Mouse (Mus musculus) forebrain, embryonic 15.5 days (tissue): Measurements from ENCODE around the gene Cd63. TPM values are rescaled to one million over a fixed set of nuclear protein-coding genes. Genes with fewer than 3 reads are reported as not detected.

Experiments used
- ATAC-seq: fragments of 200-750 bp; cut with Nextera tagmentation; replicated peaks from 2 replicates; pipeline ENCODE4 v1.8.0; 2017; ENCODE audit warnings: mild to moderate bottlenecking, moderate TSS enrichment, moderate library complexity
- H3K27ac ChIP-seq: fragments of 300-500 bp; sonication (generic); replicated peaks from 2 replicates; pipeline ENCODE4 v1.5.1; 2015; ENCODE audit warnings: mild to moderate bottlenecking, inconsistent platforms
- H3K27me3 ChIP-seq: fragments of 300-500 bp; sonication (generic); 2 replicates; pipeline ENCODE4 v1.6.1; 2015; ENCODE audit warnings: inconsistent platforms
- H3K36me3 ChIP-seq: fragments of 300-500 bp; sonication (generic); 2 replicates; pipeline ENCODE4 v1.6.1; 2015; ENCODE audit warnings: mild to moderate bottlenecking, inconsistent platforms
- H3K4me1 ChIP-seq: fragments of 300-500 bp; sonication (generic); 2 replicates; pipeline ENCODE4 v1.6.1; 2015; ENCODE audit warnings: inconsistent platforms
- H3K4me2 ChIP-seq: fragments of 300-500 bp; sonication (generic); replicated peaks from 2 replicates; pipeline ENCODE4 v1.6.1; 2015; ENCODE audit warnings: mild to moderate bottlenecking, inconsistent platforms
- H3K4me3 ChIP-seq: fragments of 300-500 bp; sonication (generic); 2 replicates; pipeline ENCODE4 v1.5.1; 2015; ENCODE audit warnings: mild to moderate bottlenecking, inconsistent platforms
- H3K9ac ChIP-seq: fragments of 300-500 bp; sonication (generic); replicated peaks from 2 replicates; pipeline ENCODE4 v1.6.1; 2015; ENCODE audit warnings: mild to moderate bottlenecking, inconsistent platforms
- H3K9me3 ChIP-seq: fragments of 300-500 bp; sonication (generic); 2 replicates; pipeline ENCODE4 v1.6.1; 2016; ENCODE audit warnings: inconsistent platforms
- WGBS: fragments of 180-500 bp; shearing (Covaris S2); methylation state at CpG from one replicate; pipeline ENCODE4 v1.1.7; 2015; ENCODE audit warnings: mixed read lengths; 5-methylcytosine and 5-hydroxymethylcytosine counted together
- polyA plus RNA-seq: library from polyadenylated mRNA; unstranded; fragments of >200 nt; fragmentation: Nextera tagmentation; extraction: Ambion mirVana; gene quantifications from 2 replicates; pipeline ENCODE4 v1.2.1, GENCODE M21; 2015

The Cd63 gene
- polyA plus RNA-seq, 1 experiment from 2014 or later = 142 TPM

DNA sequence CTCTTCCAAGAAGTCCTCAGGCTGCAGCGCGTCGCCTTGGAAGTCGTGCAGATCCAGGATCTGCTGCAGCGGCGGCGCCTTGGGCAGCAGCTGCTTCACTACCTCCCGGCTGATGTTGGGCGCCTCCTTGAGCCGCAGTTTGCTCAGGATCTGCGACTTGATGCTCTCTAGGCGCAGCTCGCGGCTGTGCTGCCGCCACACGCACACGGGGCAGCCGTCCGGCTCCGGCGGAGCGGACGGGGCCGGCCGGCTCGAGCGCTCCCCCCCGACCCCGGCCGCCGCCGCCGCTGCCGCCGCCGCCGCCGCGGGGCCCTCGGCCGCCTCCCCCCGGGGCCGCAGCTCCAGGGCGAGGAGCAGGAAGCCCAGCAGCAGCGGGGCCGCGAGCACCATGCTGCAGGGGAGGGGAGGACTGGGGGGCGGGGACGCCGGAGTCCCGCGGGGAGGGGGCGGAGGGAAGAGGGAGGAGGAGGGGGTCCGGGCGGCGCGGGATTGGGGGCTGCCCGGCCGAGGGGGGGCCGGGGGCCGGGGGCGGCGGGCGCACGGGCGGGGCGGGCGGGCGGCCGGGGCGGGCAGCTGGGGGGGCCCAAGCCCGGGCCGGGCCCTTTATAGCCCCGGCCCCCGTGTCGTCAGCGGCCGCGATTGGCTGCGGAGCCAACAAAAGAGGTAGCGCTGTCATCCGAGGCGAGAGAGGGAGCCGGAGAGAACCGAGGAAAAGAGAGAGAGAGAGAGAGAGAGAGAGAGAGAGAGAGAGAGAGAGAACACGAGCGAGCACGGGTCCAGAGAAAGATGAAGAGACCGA, 9.3 kb upstream of the Cd63 start, which contains the start of gene Gdf11:
Gene Gdf11 (minus strand): TSS at position 423 of the 799 bp plus-strand sequence.
- ATAC-seq = peak; percentile 85
- Histone ChIP-seq H3K4me2 (peak within 1 kb of the TSS; percentile 90), H3K9ac (peak within 1 kb of the TSS; percentile 81), H3K9me3 (no peaks in the 10 kb centered on the region), H3K27me3 (0 out of 2 replicates have a peak, but pooled peaks cover 3% of the 10 kb centered on the region), H3K4me3 (peak within 1 kb of the TSS; percentile 68), H3K27ac (peak within 1 kb of the TSS; percentile 97), H3K4me1 (peaks cover 48% of the 10 kb centered on the region), H3K36me3 (peaks cover 7% of the 10 kb centered on the region; the same call in 1 of the 2 replicates)
- under 1% methylated on average over 57 of the region's 89 CpGs for WGBS

DNA sequence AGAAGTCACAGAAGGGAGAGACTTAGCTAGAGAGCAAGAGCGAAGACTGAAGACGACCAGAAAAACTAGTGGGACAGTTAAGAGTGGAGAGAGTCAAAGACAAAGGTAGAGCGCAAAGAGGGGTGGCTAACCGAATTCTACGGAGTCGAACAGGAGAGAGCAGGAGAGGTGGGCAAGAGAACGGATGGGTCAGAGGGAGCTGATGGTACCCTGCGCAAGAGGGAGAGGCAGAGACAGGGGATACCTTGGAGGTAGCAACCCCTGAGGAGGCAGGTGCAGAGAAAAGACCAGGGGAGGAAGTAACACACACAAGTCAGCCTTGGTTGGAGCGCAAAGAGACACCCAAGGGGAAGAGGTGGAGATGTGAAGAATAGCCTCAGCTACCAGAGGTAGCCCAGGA, 8.5 kb upstream of the Cd63 start:
- Histone ChIP-seq H3K4me2 (peak overlapping the region; percentile 90), H3K9ac (peak overlapping the region; percentile 81), H3K4me1 (peaks cover 55% of the 10 kb centered on the region), H3K4me3 (peak overlapping the region; percentile 68), H3K36me3 (peaks cover 5% of the 10 kb centered on the region; the same call in 1 of the 2 replicates), H3K27ac (peak overlapping the region; percentile 97), H3K27me3 (0 out of 2 replicates have a peak, but pooled peaks cover 6% of the 10 kb centered on the region), H3K9me3 (no peaks in the 10 kb centered on the region)
- ATAC-seq = peak; percentile 12; the same call in 1 of the 2 replicates
- under 1% methylated on average over 9 of the region's 9 CpGs for WGBS

DNA sequence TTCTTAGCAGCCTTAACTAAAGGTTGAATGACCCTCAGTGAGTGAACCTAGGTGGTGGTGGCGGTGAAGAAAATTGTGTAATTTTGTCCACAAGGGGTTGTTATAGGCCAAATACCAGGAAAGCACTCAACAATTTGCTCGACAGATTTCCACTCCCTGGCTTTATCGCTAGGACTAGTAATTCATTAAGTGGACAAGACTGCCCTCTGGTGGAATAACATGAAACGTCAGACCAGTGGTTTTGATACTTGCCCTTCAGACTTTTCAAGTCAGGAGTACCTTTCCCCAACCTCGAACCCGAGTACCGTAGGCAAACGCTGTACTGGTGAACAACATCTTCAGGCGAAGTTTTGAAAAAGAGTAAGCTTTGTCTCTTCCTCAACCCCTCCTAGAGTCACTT, 5.4 kb upstream of the Cd63 start:
- H3K27me3 ChIP-seq = 0 out of 2 replicates have a peak, but pooled peaks cover 6% of the 10 kb centered on the region
- H3K36me3 ChIP-seq = no peaks in the 10 kb centered on the region
- WGBS = 0% methylated on average over 9 of the region's 9 CpGs
- H3K4me1 ChIP-seq = peaks cover 32% of the 10 kb centered on the region
- H3K9ac ChIP-seq = no peak overlapping the region
- no peak for ATAC-seq
- no peak overlapping the region for H3K4me3 ChIP-seq
- H3K27ac ChIP-seq = no peak overlapping the region
- H3K9me3 ChIP-seq = no peaks in the 10 kb centered on the region
- peak overlapping the region; percentile 7 for H3K4me2 ChIP-seq

DNA sequence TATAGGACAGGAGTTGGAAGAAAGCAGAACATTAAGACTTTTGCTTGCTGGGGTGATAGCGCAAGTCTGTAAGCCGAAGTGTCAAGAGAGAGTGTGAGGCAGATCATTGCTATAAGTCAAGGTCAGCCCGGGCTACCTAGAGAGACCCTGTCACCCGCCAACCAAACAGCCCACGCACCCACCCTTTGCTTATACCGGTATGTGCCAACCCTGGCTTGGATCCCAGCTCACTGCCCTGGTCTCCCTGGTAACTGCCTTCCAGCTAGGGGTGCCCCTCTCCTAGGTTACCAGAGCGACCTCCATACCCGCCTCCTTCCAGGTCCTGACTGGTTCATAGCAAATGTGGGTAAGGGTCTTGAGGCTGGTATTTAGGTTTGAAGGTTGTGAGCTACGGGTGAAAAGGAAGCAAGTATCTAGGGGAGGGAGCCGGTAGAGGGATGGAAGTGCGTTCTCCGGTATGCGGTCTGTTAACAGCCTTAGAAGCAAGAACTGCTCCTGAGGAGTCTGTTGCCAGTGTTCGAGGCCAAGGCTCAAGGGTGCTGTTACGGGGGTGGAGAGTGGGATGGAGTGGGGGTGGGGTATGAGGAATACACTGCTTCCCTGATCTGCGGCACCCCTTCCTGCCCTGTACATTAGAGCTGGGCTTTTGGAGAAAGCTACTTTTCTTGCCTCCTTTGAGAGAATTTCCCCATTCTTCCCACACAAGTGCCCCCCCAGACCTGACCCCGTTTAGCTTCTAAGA, 4.7 kb upstream of the Cd63 start:
- ATAC-seq = peak; percentile 27
- no peak overlapping the region for H3K4me3 ChIP-seq
- no peak overlapping the region for H3K9ac ChIP-seq
- H3K27ac ChIP-seq = peak overlapping the region; percentile 20
- 0 out of 2 replicates have a peak, but pooled peaks cover 6% of the 10 kb centered on the region for H3K27me3 ChIP-seq
- H3K4me2 ChIP-seq = peak overlapping the region; percentile 7
- no peaks in the 10 kb centered on the region for H3K9me3 ChIP-seq
- WGBS = 4% methylated on average over 17 of the region's 17 CpGs
- H3K4me1 ChIP-seq = peaks cover 25% of the 10 kb centered on the region
- H3K36me3 ChIP-seq = no peaks in the 10 kb centered on the region

DNA sequence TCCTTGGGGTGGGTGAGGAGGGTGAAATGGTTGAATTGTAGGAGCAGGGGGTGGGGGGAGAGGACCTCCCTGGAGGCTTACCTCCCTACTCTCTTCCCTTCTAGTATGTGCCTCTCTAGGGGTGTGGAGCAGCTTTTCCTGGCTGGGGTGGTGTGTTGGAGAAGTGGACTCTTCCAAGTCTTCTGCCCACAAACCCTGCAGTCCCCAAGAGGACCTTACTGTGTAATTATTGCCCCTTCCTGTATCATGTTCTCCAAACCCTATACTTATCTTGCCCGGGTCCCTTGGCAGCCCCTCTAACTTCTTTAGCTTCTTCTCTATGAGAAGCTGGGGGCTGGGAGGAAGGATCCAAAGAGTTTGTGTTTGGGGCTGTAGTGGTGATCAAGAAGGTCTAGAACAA, 4.0 kb upstream of the Cd63 start:
- no peaks in the 10 kb centered on the region for H3K9me3 ChIP-seq
- H3K4me2 ChIP-seq = peak overlapping the region; percentile 7; the same call in 1 of the 2 replicates
- no peak for ATAC-seq
- H3K4me3 ChIP-seq = no peak overlapping the region
- 0 out of 2 replicates have a peak overlapping the region, but pooled peaks have one; percentile 53 for H3K27ac ChIP-seq
- WGBS = 59% methylated on average over 1 of the region's 1 CpGs
- H3K36me3 ChIP-seq = no peaks in the 10 kb centered on the region
- 0 out of 2 replicates have a peak, but pooled peaks cover 6% of the 10 kb centered on the region for H3K27me3 ChIP-seq
- H3K4me1 ChIP-seq = peaks cover 25% of the 10 kb centered on the region
- H3K9ac ChIP-seq = no peak overlapping the region

DNA sequence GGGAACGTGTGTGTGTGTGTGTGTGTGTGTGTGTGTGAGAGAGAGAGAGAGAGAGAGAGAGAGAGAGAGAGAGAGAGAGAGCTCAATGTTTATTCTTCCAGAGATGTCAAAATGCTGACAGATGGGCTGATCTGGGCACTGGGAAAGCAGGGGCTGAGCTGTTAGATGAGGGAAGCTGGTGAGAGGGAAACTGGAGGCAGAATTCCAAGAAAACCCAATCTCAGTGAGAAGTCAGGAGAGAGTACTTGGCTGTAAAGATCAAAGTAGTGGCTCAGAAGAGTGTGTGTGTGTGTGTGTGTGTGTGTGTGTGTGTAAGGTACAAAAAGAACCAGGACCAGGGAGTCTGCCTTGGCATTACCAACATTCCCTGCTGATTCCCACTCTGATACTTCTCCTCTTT, 3.3 kb upstream of the Cd63 start:
- H3K27ac ChIP-seq = peak overlapping the region; percentile 53
- no peak overlapping the region for H3K4me2 ChIP-seq
- no peaks in the 10 kb centered on the region for H3K36me3 ChIP-seq
- peaks cover 23% of the 10 kb centered on the region for H3K4me1 ChIP-seq
- H3K9ac ChIP-seq = no peak overlapping the region
- WGBS = 7% methylated on average over 1 of the region's 1 CpGs
- H3K4me3 ChIP-seq = no peak overlapping the region
- no peaks in the 10 kb centered on the region for H3K9me3 ChIP-seq
- 0 out of 2 replicates have a peak, but pooled peaks cover 6% of the 10 kb centered on the region for H3K27me3 ChIP-seq
- no peak; the same call in 1 of the 2 replicates for ATAC-seq

DNA sequence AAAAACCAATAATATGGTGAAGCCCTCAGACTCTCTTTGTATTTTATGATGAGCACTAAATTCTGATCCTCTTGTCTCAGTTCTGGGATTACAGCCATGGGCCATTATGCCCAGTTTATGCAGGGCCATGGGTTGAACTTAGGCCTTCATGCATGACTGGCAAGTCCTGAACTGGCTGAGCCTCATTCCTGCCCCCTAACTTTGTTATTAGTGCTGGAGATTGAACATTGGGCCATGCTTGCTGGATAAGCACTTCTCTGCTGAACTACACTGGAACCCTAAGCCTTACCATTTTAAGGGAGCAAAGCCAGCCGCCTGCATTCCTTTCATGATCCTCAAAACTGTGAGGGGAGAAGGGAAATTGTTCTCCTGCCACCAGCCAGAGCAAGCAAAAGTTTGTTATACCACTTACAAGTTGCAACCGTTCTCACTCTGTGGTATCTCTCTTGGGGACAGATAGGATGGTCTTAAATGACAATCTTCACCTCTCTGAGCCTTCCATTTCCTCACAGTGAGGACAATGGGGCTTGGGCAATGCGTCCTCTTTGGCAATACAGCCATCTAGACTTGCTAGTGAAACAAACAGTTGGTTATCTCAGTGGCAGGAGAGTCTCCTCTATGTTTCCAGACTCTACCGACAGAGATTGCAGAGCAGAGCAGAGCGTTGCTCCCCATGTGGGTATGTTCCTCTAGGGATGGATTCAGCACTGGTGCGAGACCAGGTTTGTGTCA, 864 bp upstream of the Cd63 start:
- Histone ChIP-seq H3K27me3 (0 out of 2 replicates have a peak, but pooled peaks cover 6% of the 10 kb centered on the region), H3K4me2 (no peak overlapping the region), H3K9me3 (no peaks in the 10 kb centered on the region), H3K4me3 (no peak overlapping the region), H3K9ac (no peak overlapping the region), H3K4me1 (peaks cover 16% of the 10 kb centered on the region), H3K27ac (no peak overlapping the region), H3K36me3 (no peaks in the 10 kb centered on the region)
- ATAC-seq = no peak
- 85% methylated on average over 6 of the region's 6 CpGs for WGBS

DNA sequence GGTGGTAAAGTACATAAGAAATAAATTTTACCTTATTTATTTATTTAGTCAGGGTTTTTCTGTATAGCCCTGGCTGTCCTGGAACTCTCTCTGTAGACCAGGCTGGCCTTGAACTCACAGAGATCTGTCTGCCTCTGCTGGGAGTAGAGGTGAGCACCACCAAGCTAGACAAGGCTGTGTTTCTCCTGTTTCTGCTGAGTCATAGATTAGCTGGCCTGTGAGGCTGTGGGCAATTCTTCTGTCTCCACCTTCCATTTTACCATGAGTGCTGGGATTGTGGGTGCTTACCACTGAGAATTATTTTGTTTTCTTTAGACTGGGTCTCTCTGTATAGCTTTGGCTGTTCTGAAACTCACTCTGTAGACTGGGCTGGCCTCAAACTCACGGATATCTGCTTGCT, 620 bp downstream of the Cd63 start:
- H3K27me3 ChIP-seq = 0 out of 2 replicates have a peak, but pooled peaks cover 2% of the 10 kb centered on the region
- no peak overlapping the region for H3K9ac ChIP-seq
- no peaks in the 10 kb centered on the region for H3K36me3 ChIP-seq
- ATAC-seq = no peak
- no peak overlapping the region for H3K27ac ChIP-seq
- H3K4me1 ChIP-seq = peaks cover 8% of the 10 kb centered on the region
- WGBS = 88% methylated on average over 1 of the region's 1 CpGs
- H3K9me3 ChIP-seq = no peaks in the 10 kb centered on the region
- no peak overlapping the region for H3K4me2 ChIP-seq
- no peak overlapping the region for H3K4me3 ChIP-seq

DNA sequence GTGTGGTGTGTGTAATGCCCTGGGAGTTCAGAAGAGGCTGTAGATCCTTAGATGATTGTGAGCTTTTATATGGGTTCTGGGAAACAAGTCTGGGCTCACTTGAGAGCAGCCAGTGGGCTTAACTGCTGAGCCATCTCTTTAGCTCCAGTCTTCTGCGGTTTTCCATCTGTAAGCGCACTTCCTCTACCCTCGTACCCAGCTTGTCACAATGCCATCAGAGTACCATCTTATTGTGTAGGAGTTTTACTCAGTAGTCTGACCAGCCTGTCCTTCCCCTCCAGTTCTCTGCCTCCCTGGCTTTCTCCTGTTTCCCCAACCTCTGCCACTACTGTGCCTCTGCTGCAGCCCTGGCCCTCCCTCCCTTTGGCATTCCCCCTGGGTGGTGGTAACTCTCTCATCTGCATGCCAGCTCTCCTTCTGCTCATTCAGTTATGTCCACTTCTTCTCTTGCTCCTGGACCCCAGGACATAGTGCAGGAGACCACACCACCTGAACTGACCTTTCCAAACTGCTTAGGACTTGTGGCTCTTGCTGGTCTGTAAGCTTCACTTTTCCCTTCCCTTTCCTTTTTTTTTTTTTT, 1.7 kb downstream of the Cd63 start:
- H3K4me1 ChIP-seq = no peaks in the 10 kb centered on the region
- H3K4me2 ChIP-seq = no peak overlapping the region
- WGBS = 84% methylated on average over 3 of the region's 3 CpGs
- H3K36me3 ChIP-seq = no peaks in the 10 kb centered on the region
- ATAC-seq = no peak
- H3K9me3 ChIP-seq = no peaks in the 10 kb centered on the region
- no peaks in the 10 kb centered on the region for H3K27me3 ChIP-seq
- no peak overlapping the region for H3K27ac ChIP-seq
- H3K4me3 ChIP-seq = no peak overlapping the region
- no peak overlapping the region for H3K9ac ChIP-seq

DNA sequence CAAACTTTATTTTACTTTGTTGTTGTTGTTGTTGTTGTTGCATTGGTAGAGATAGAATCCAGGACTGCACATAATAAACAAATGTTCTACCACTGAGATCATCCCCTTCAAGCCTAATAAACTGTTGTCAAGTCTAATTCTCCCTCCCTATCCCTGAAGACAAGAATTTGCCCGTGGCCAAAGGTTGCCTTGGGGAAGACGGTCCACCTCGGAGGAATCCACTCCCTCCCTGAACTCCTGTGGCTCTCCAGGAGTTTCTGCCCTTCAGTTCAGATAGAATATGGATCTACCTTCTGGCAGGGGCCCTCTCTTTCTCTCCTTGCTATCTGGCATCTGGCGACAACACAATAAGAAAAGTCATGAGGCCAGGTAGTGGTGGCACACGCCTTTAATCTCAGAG, 4.0 kb downstream of the Cd63 start:
- Histone ChIP-seq H3K4me1 (peaks cover 6% of the 10 kb centered on the region; the same call in 1 of the 2 replicates), H3K4me2 (no peak overlapping the region), H3K27ac (no peak overlapping the region), H3K36me3 (no peaks in the 10 kb centered on the region), H3K27me3 (no peaks in the 10 kb centered on the region), H3K9ac (no peak overlapping the region), H3K9me3 (no peaks in the 10 kb centered on the region), H3K4me3 (no peak overlapping the region)
- 76% methylated on average over 5 of the region's 5 CpGs for WGBS
- ATAC-seq = no peak

DNA sequence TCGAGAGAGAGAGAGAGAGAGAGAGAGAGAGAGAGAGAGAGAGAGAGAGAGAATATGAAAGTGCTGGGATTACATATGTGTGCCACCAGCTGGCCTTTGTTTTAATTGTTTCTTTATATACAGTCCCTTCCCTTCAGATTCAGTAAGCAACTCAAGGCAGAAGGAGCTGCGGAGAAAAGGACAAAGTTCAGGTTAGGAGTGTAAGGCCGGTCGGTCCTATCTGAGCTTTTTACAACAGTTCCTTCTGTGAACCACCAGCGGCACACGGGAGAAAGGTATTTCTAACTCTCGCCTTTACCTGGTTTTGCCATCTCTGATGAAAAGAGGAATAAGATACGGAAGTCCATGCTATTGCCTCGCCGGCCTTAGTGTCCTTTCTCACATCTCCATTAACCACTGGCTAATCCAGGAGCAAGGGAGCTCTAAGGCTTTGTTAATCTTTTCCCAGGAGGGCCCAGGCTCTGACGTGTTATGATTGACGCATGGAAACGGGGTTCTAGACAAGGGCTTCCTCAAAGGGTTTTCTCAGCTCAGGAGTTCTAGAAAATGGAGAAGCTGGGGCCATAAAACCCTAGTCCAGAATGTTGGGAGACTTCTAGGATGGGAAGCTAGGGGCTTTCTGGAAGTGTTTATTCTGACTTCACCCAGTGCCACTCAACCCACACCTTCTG, 8.1 kb downstream of the Cd63 start:
- Histone ChIP-seq H3K4me3 (peak overlapping the region; percentile 60), H3K27me3 (no peaks in the 10 kb centered on the region), H3K36me3 (no peaks in the 10 kb centered on the region), H3K4me1 (peaks cover 16% of the 10 kb centered on the region), H3K4me2 (peak overlapping the region; percentile 66), H3K9ac (peak overlapping the region; percentile 66; the same call in 1 of the 2 replicates), H3K27ac (no peak overlapping the region), H3K9me3 (no peaks in the 10 kb centered on the region)
- 61% methylated on average over 13 of the region's 13 CpGs for WGBS
- no peak for ATAC-seq
